Mouse (Mus musculus) MEL (cell line): ENCODE data around the gene Atp5b. TPM values are rescaled to one million over a fixed set of nuclear protein-coding genes. Genes with fewer than 3 reads are reported as not detected.

ENCODE experiments used
- DNase-seq: peaks from one replicate; pipeline ENCODE4 v3.0.0; 2011; ENCODE audit warnings: low read depth, low spot score
- H3K27ac ChIP-seq: 2 replicates; pipeline ENCODE4 v1.5.1; 2012; ENCODE audit warnings: low read depth, mild to moderate bottlenecking, control low read depth, low read length, moderate library complexity; ENCODE audit not compliant: control insufficient read depth
- H3K27me3 ChIP-seq, 2 experiments: fragments of 150-350 bp in 1 of 2; sonication (generic) in 1 of 2; 2 replicates each; pipeline ENCODE4 v1.6.1; 2012; ENCODE audit warnings: low read length in 2 of 2, mild to moderate bottlenecking in 2 of 2, improper control_type of control experiment in 1 of 2, moderate library complexity in 1 of 2; ENCODE audit not compliant: insufficient read depth in 2 of 2, control insufficient read depth in 1 of 2
- H3K36me3 ChIP-seq, 2 experiments: 2 replicates each; pipeline ENCODE4 v1.6.1; 2012 to 2014; ENCODE audit warnings: low read length in 2 of 2, improper control_type of control experiment in 1 of 2, inconsistent platforms in 1 of 2, mild to moderate bottlenecking in 1 of 2; ENCODE audit not compliant: insufficient read depth in 2 of 2, control insufficient read depth in 1 of 2
- H3K4me1 ChIP-seq, 2 experiments: fragments of 150-350 bp in 1 of 2; sonication (generic) in 1 of 2; 2 replicates each; pipeline ENCODE4 v1.6.1; 2012; ENCODE audit warnings: low read length in 2 of 2, improper control_type of control experiment in 1 of 2, mild to moderate bottlenecking in 1 of 2; ENCODE audit not compliant: insufficient read depth in 2 of 2, control insufficient read depth in 1 of 2
- H3K4me3 ChIP-seq, 2 experiments: fragments of 150-350 bp in 1 of 2; sonication (generic) in 1 of 2; 2 replicates each; pipeline ENCODE4 v1.5.1; 2012; ENCODE audit warnings: low read depth in 2 of 2, low read length in 2 of 2, mild to moderate bottlenecking in 2 of 2, moderate library complexity in 2 of 2, control low read depth in 1 of 2, improper control_type of control experiment in 1 of 2; ENCODE audit not compliant: control insufficient read depth in 1 of 2, insufficient read depth in 1 of 2
- H3K79me2 ChIP-seq: 2 replicates; pipeline ENCODE4 v1.6.1; 2012; ENCODE audit warnings: mild to moderate bottlenecking, low read length, moderate library complexity; ENCODE audit not compliant: control insufficient read depth, poor library complexity, insufficient read depth
- H3K9ac ChIP-seq: 2 replicates; pipeline ENCODE4 v1.6.1; 2012; ENCODE audit warnings: low read depth, mild to moderate bottlenecking, control low read depth, low read length, moderate library complexity; ENCODE audit not compliant: control insufficient read depth, poor library complexity, severe bottlenecking
- H3K9me3 ChIP-seq: fragments of 150-350 bp; sonication (generic); replicated peaks from 2 replicates; pipeline ENCODE4 v1.6.1; 2012; ENCODE audit warnings: mild to moderate bottlenecking, low read length, improper control_type of control experiment, moderate library complexity; ENCODE audit not compliant: insufficient read depth
- CHD2 ChIP-seq: IDR thresholded peaks from 2 replicates; pipeline ENCODE4 v1.6.1; 2011; ENCODE audit warnings: low read length, improper control_type of control experiment
- CTCF ChIP-seq, 3 experiments: IDR thresholded peaks in 2 of 3; conservative IDR thresholded peaks in 1 of 3; 2 replicates each; pipeline ENCODE4 v1.5.1; 2011 to 2012; ENCODE audit warnings: low read length in 3 of 3, low read depth in 2 of 3, mild to moderate bottlenecking in 2 of 3, improper control_type of control experiment in 1 of 3, inconsistent platforms in 1 of 3, mixed read lengths in 1 of 3, moderate library complexity in 1 of 3; ENCODE audit not compliant: control insufficient read depth in 1 of 3, insufficient read depth in 1 of 3, poor library complexity in 1 of 3, severe bottlenecking in 1 of 3
- ELF1 ChIP-seq: IDR thresholded peaks from 2 replicates; pipeline ENCODE4 v1.6.1; 2014; ENCODE audit warnings: low read depth, mild to moderate bottlenecking, inconsistent platforms, low read length, improper control_type of control experiment, moderate library complexity
- EP300 ChIP-seq, 2 experiments: IDR thresholded peaks; 2 replicates each; pipeline ENCODE4 v1.6.1; 2011; ENCODE audit warnings: improper control_type of control experiment in 2 of 2, low read length in 2 of 2, low read depth in 1 of 2, mild to moderate bottlenecking in 1 of 2
- ETS1 ChIP-seq: IDR thresholded peaks from 2 replicates; pipeline ENCODE4 v1.6.1; 2012; ENCODE audit warnings: low read depth, mild to moderate bottlenecking, inconsistent platforms, low read length, improper control_type of control experiment, moderate library complexity
- GATA1 ChIP-seq: IDR thresholded peaks from 2 replicates; pipeline ENCODE4 v1.6.1; 2011; ENCODE audit warnings: low read depth, low read length, improper control_type of control experiment
- HCFC1 ChIP-seq: IDR thresholded peaks from 2 replicates; pipeline ENCODE4 v1.6.1; 2012; ENCODE audit warnings: low read depth, mild to moderate bottlenecking, inconsistent platforms, low read length, improper control_type of control experiment, moderate library complexity
- JUND ChIP-seq: IDR thresholded peaks from 2 replicates; pipeline ENCODE4 v1.6.1; 2011; ENCODE audit warnings: low read depth, mild to moderate bottlenecking, improper control_type of control experiment, low read length
- KAT2A ChIP-seq: conservative IDR thresholded peaks from 2 replicates; pipeline ENCODE4 v1.6.1; 2012; ENCODE audit warnings: low read depth, low read length, improper control_type of control experiment, inconsistent platforms
- MAFK ChIP-seq: IDR thresholded peaks from 2 replicates; pipeline ENCODE4 v1.6.1; 2011; ENCODE audit warnings: low read depth, mild to moderate bottlenecking, low read length, improper control_type of control experiment, borderline replicate concordance
- MAX ChIP-seq: IDR thresholded peaks from 2 replicates; pipeline ENCODE4 v1.6.1; 2011; ENCODE audit warnings: low read length, improper control_type of control experiment
- MAZ ChIP-seq: IDR thresholded peaks from 2 replicates; pipeline ENCODE4 v1.6.1; 2012; ENCODE audit warnings: low read depth, mild to moderate bottlenecking, inconsistent platforms, low read length, improper control_type of control experiment
- MEF2A ChIP-seq: IDR thresholded peaks from 2 replicates; pipeline ENCODE4 v1.6.1; 2014; ENCODE audit warnings: low read depth, mild to moderate bottlenecking, inconsistent platforms, low read length, improper control_type of control experiment; ENCODE audit not compliant: poor library complexity, insufficient replicate concordance, severe bottlenecking; ENCODE audit errors: extremely low read depth
- MXI1 ChIP-seq: IDR thresholded peaks from 2 replicates; pipeline ENCODE4 v1.6.1; 2011; ENCODE audit warnings: mild to moderate bottlenecking, low read depth, low read length, improper control_type of control experiment
- MYB ChIP-seq: IDR thresholded peaks from 2 replicates; pipeline ENCODE4 v1.6.1; 2011; ENCODE audit warnings: mild to moderate bottlenecking, low read depth, low read length, improper control_type of control experiment
- MYC ChIP-seq: IDR thresholded peaks from 2 replicates; pipeline ENCODE4 v1.6.1; 2011; ENCODE audit warnings: low read depth, mild to moderate bottlenecking, low read length, improper control_type of control experiment, moderate library complexity
- NELFE ChIP-seq: IDR thresholded peaks from 2 replicates; pipeline ENCODE4 v1.6.1; 2011; ENCODE audit warnings: low read depth, low read length, improper control_type of control experiment
- NRF1 ChIP-seq: IDR thresholded peaks from 2 replicates; pipeline ENCODE4 v1.6.1; 2014; ENCODE audit warnings: low read depth, mild to moderate bottlenecking, inconsistent platforms, low read length, improper control_type of control experiment, moderate library complexity; ENCODE audit not compliant: poor library complexity, insufficient read depth, severe bottlenecking
- POLR2AphosphoS2 ChIP-seq: IDR thresholded peaks from 2 replicates; pipeline ENCODE4 v1.6.1; 2011; ENCODE audit warnings: low read length, improper control_type of control experiment
- POLR2AphosphoS5 ChIP-seq: IDR thresholded peaks from 2 replicates; pipeline ENCODE4 v1.6.1; 2012; ENCODE audit warnings: low read depth, borderline replicate concordance, mild to moderate bottlenecking, inconsistent platforms, low read length, moderate library complexity, mixed read lengths
- RAD21 ChIP-seq: IDR thresholded peaks from 2 replicates; pipeline ENCODE4 v1.6.1; 2011; ENCODE audit warnings: mild to moderate bottlenecking, low read depth, low read length, improper control_type of control experiment
- RCOR1 ChIP-seq: IDR thresholded peaks from 2 replicates; pipeline ENCODE4 v1.6.1; 2012; ENCODE audit warnings: low read depth, mild to moderate bottlenecking, inconsistent platforms, low read length, improper control_type of control experiment
- SMC3 ChIP-seq: IDR thresholded peaks from 2 replicates; pipeline ENCODE4 v1.6.1; 2011; ENCODE audit warnings: low read depth, low read length, improper control_type of control experiment
- TAL1 ChIP-seq: IDR thresholded peaks from 2 replicates; pipeline ENCODE4 v1.6.1; 2012; ENCODE audit warnings: mild to moderate bottlenecking, inconsistent platforms, low read length, moderate library complexity, mixed read lengths
- TBP ChIP-seq: IDR thresholded peaks from 2 replicates; pipeline ENCODE4 v1.8.0; 2011; ENCODE audit warnings: low read depth, low read length, improper control_type of control experiment
- TCF12 ChIP-seq: IDR thresholded peaks from 2 replicates; pipeline ENCODE4 v1.6.1; 2014; ENCODE audit warnings: low read depth, mild to moderate bottlenecking, inconsistent platforms, low read length, improper control_type of control experiment, moderate library complexity
- UBTF ChIP-seq: IDR thresholded peaks from 2 replicates; pipeline ENCODE4 v1.6.1; 2012; ENCODE audit warnings: low read depth, mild to moderate bottlenecking, inconsistent platforms, low read length, improper control_type of control experiment, moderate library complexity, borderline replicate concordance; ENCODE audit not compliant: insufficient read depth
- ZC3H11A ChIP-seq: IDR thresholded peaks from 2 replicates; pipeline ENCODE4 v1.6.1; 2012; ENCODE audit warnings: low read depth, mild to moderate bottlenecking, inconsistent platforms, low read length, improper control_type of control experiment
- ZKSCAN1 ChIP-seq: IDR thresholded peaks from 2 replicates; pipeline ENCODE4 v1.6.1; 2012; ENCODE audit warnings: low read depth, mild to moderate bottlenecking, inconsistent platforms, low read length, improper control_type of control experiment, moderate library complexity
- ZMIZ1 ChIP-seq: IDR thresholded peaks from 2 replicates; pipeline ENCODE4 v1.6.1; 2012; ENCODE audit warnings: low read depth, mild to moderate bottlenecking, inconsistent platforms, low read length, improper control_type of control experiment, moderate library complexity
- ZNF384 ChIP-seq: IDR thresholded peaks from 2 replicates; pipeline ENCODE4 v1.6.1; 2012; ENCODE audit warnings: low read depth, mild to moderate bottlenecking, inconsistent platforms, low read length, improper control_type of control experiment
- polyA plus RNA-seq, 2 experiments: library from polyadenylated mRNA; stranded (reverse) in 1 of 2; unstranded in 1 of 2; fragments of >175 nt in 1 of 2; fragments of >200 nt in 1 of 2; gene quantifications; 2 replicates each; pipeline versions ENCODE4 v1.2.1 to v1.2.4; 2012; ENCODE audit warnings: low replicate concordance in 2 of 2, low read depth in 1 of 2; ENCODE audit not compliant: insufficient read length in 2 of 2, insufficient read depth in 1 of 2, missing spikeins in 1 of 2
- total RNA-seq: library from RNA; depleted of rRNA; stranded (reverse); fragments of 300-350 nt; gene quantifications from 2 replicates; pipeline ENCODE4 v1.2.3, GENCODE M21; 2012

Gene Atp5b
- total and polyA plus RNA-seq, 3 experiments = 545 to 2,318 (median 2,164) TPM

- TF ChIP-seq TCF12 (no peak), KAT2A (no peak), SMC3 (no peak), RAD21 (no peak), MAZ (no peak), HCFC1 (no peak), EP300 (IDR thresholded peaks at IDR 0.05; ENCODE audit: low read depth in 1 of 2, low read length in 2 of 2) (no peak), NELFE (no peak), TBP (no peak), TAL1 (no peak), ZMIZ1 (no peak), JUND (no peak), RCOR1 (no peak), UBTF (no peak), CTCF (IDR thresholded peaks at IDR 0.05 in 2 of 3, conservative IDR thresholded peaks at IDR 0.05 in 1 of 3; ENCODE audit: control insufficient read depth in 1 of 3, insufficient read depth in 1 of 3, low read depth in 2 of 3, low read length in 3 of 3, poor library complexity in 1 of 3, severe bottlenecking in 1 of 3) (no peak), NRF1 (no peak), MAFK (no peak), MYC (no peak), ZKSCAN1 (no peak), POLR2AphosphoS5 (no peak)
- Histone ChIP-seq H3K9me3 (no peaks in the 10 kb centered on the region), H3K36me3 (peaks cover 0 to 4% of the 10 kb centered on the region in 2 experiments; a peak in 1 of 4 replicates), H3K4me1 (no peaks in the 10 kb centered on the region), H3K4me3 (no peak overlapping the region), H3K79me2 (no peaks in the 10 kb centered on the region), H3K9ac (no peak overlapping the region), H3K27me3 (no peaks in the 10 kb centered on the region), H3K27ac (no peak overlapping the region)
- no peak for DNase-seq
Observed at GRCm38 (mm10) chr10:128128143-128128542, 45.1 kb downstream of the Atp5b start.

- Histone ChIP-seq H3K9me3 (no peaks in the 10 kb centered on the region), H3K27ac (no peak overlapping the region), H3K27me3 (no peaks in the 10 kb centered on the region), H3K9ac (no peak overlapping the region), H3K36me3 (0 out of 4 replicates have a peak, but pooled peaks cover 0 to 2% of the 10 kb centered on the region in 2 experiments), H3K4me3 (no peak overlapping the region), H3K79me2 (no peaks in the 10 kb centered on the region), H3K4me1 (no peaks in the 10 kb centered on the region)
- DNase-seq = no peak
- TF ChIP-seq SMC3 (no peak), ZNF384 (no peak), CTCF (IDR thresholded peaks at IDR 0.05 in 2 of 3, conservative IDR thresholded peaks at IDR 0.05 in 1 of 3; ENCODE audit: control insufficient read depth in 1 of 3, insufficient read depth in 1 of 3, low read depth in 2 of 3, low read length in 3 of 3, poor library complexity in 1 of 3, severe bottlenecking in 1 of 3) (no peak), ELF1 (no peak), MAX (no peak), MYB (no peak), RAD21 (no peak), MAFK (no peak), MXI1 (no peak), ZC3H11A (no peak), NELFE (no peak), ETS1 (no peak), CHD2 (no peak), ZKSCAN1 (no peak), MEF2A (no peak), POLR2AphosphoS2 (no peak), RCOR1 (no peak), JUND (no peak), GATA1 (no peak)
Observed at GRCm38 (mm10) chr10:128131297-128131696, 48.2 kb downstream of the Atp5b start.
